In genomic region chr7:130637811-130638210, GRCm38 (mm10) we compare ENCODE assay signal across 15 mouse cellular contexts.
A peak's percentile ranks its signal among the peaks of the same experiment; 100 is the strongest.
DNase-seq lines count a peak whose midpoint lies in the region; ATAC-seq lines count a peak whose summit lies in the region.
"Had no signal": no experiment of that assay in that cellular context is flagged by ENCODE, and none has a peak within 500 bp of the region (broad histone marks: within the 10 kb centered on the region; RNA-seq: fewer than 3 reads in every experiment).

No protein-coding gene starts in this region.

- no peak for DNase-seq in hindbrain, embryonic 10.5 days (ENCODE audit: low spot score)
- DNase-seq in cerebellum, adult 18-20 months, result no peak
- DNase-seq: cerebellum, postnatal 14 days; liver, embryonic 13.5 days; thymus, postnatal 25 days had no signal

- ATAC-seq in hindbrain, embryonic 16.5 days, result no peak
- ATAC-seq in neural tube, embryonic 13.5 days (ENCODE audit: low read depth), result no peak
- no peak for ATAC-seq in neural tube, embryonic 15.5 days (ENCODE audit: low FRiP score)
- ATAC-seq in embryonic facial prominence, embryonic 15.5 days (ENCODE audit: insufficient number of reproducible peaks, low FRiP score, low TSS enrichment, low read depth), result no peak
- no peak for ATAC-seq in forebrain, embryonic 12.5 days (ENCODE audit: low FRiP score)
- ATAC-seq: forebrain, embryonic 13.5 days; intestine, embryonic 15.5 days; lung, postnatal 0 days had no signal

- H3K9me3 ChIP-seq in hindbrain, embryonic 10.5 days, result no peaks in the 10 kb centered on the region
- H3K9me3 ChIP-seq in hindbrain, embryonic 16.5 days (ENCODE audit: control insufficient read depth, low read length), result no peaks in the 10 kb centered on the region
- no peaks in the 10 kb centered on the region for H3K9me3 ChIP-seq in neural tube, embryonic 13.5 days
- H3K9me3 ChIP-seq in neural tube, embryonic 15.5 days (replicated peaks), result no peaks in the 10 kb centered on the region
- H3K9me3 ChIP-seq in embryonic facial prominence, embryonic 15.5 days (replicated peaks), result no peaks in the 10 kb centered on the region
- H3K9me3 ChIP-seq in forebrain, embryonic 12.5 days, result no peaks in the 10 kb centered on the region
- H3K9me3 ChIP-seq: forebrain, embryonic 13.5 days; hindbrain, embryonic 12.5 days; intestine, embryonic 15.5 days; liver, embryonic 13.5 days; megakaryocyte, embryonic 14.5 days had no signal

- peaks cover 27% of the 10 kb centered on the region for H3K4me1 ChIP-seq in hindbrain, embryonic 10.5 days (replicated peaks)
- no peaks in the 10 kb centered on the region; the same call in 1 of the 2 replicates for H3K4me1 ChIP-seq in hindbrain, embryonic 16.5 days (ENCODE audit: control insufficient read depth, insufficient read depth, low read depth, low read length)
- H3K4me1 ChIP-seq in neural tube, embryonic 13.5 days (replicated peaks), result peaks cover 3% of the 10 kb centered on the region; the same call in 1 of the 2 replicates
- peaks cover 5% of the 10 kb centered on the region for H3K4me1 ChIP-seq in neural tube, embryonic 15.5 days
- H3K4me1 ChIP-seq in embryonic facial prominence, embryonic 15.5 days, result peaks cover 34% of the 10 kb centered on the region
- H3K4me1 ChIP-seq in forebrain, embryonic 12.5 days, result peaks cover 7% of the 10 kb centered on the region; the same call in 1 of the 2 replicates
- H3K4me1 ChIP-seq: forebrain, embryonic 13.5 days had no signal

- no peak overlapping the region for H3K9ac ChIP-seq in hindbrain, embryonic 16.5 days (ENCODE audit: low read depth, low read length)
- no peak overlapping the region for H3K9ac ChIP-seq in neural tube, embryonic 13.5 days
- no peak overlapping the region for H3K9ac ChIP-seq in neural tube, embryonic 15.5 days (replicated peaks)
- H3K9ac ChIP-seq in embryonic facial prominence, embryonic 15.5 days, result no peak overlapping the region
- no peak overlapping the region for H3K9ac ChIP-seq in forebrain, embryonic 12.5 days
- H3K9ac ChIP-seq: forebrain, embryonic 13.5 days; hindbrain, embryonic 12.5 days; intestine, embryonic 15.5 days; liver, embryonic 13.5 days had no signal

- peak overlapping the region; percentile 59; the same call in 1 of the 2 replicates for H3K27ac ChIP-seq in hindbrain, embryonic 10.5 days
- no peak overlapping the region for H3K27ac ChIP-seq in hindbrain, embryonic 16.5 days (ENCODE audit: low read depth, low read length)
- peak overlapping the region; percentile 29; the same call in 1 of the 2 replicates for H3K27ac ChIP-seq in neural tube, embryonic 13.5 days (replicated peaks)
- H3K27ac ChIP-seq in neural tube, embryonic 15.5 days (replicated peaks), result no peak overlapping the region
- H3K27ac ChIP-seq in embryonic facial prominence, embryonic 15.5 days (replicated peaks), result peak overlapping the region; percentile 35; the same call in 1 of the 2 replicates
- no peak overlapping the region for H3K27ac ChIP-seq in forebrain, embryonic 12.5 days
- H3K27ac ChIP-seq: forebrain, embryonic 13.5 days; hindbrain, embryonic 12.5 days; intestine, embryonic 15.5 days; liver, embryonic 13.5 days had no signal

- H3K36me3 ChIP-seq in hindbrain, embryonic 10.5 days, result no peaks in the 10 kb centered on the region
- H3K36me3 ChIP-seq in hindbrain, embryonic 16.5 days (ENCODE audit: control insufficient read depth, insufficient read depth, low read length), result no peaks in the 10 kb centered on the region
- no peaks in the 10 kb centered on the region for H3K36me3 ChIP-seq in neural tube, embryonic 13.5 days
- no peaks in the 10 kb centered on the region for H3K36me3 ChIP-seq in neural tube, embryonic 15.5 days
- H3K36me3 ChIP-seq in embryonic facial prominence, embryonic 15.5 days, result no peaks in the 10 kb centered on the region
- no peaks in the 10 kb centered on the region for H3K36me3 ChIP-seq in forebrain, embryonic 12.5 days (replicated peaks)
- H3K36me3 ChIP-seq: hindbrain, embryonic 12.5 days; intestine, embryonic 15.5 days; liver, embryonic 13.5 days had no signal

- H3K4me2 ChIP-seq in hindbrain, embryonic 16.5 days (ENCODE audit: low read length), result no peak overlapping the region
- no peak overlapping the region for H3K4me2 ChIP-seq in neural tube, embryonic 13.5 days
- no peak overlapping the region for H3K4me2 ChIP-seq in neural tube, embryonic 15.5 days
- H3K4me2 ChIP-seq in embryonic facial prominence, embryonic 15.5 days (replicated peaks), result no peak overlapping the region
- H3K4me2 ChIP-seq in forebrain, embryonic 12.5 days, result no peak overlapping the region
- H3K4me2 ChIP-seq: forebrain, embryonic 13.5 days; hindbrain, embryonic 12.5 days; intestine, embryonic 15.5 days; liver, embryonic 13.5 days had no signal

- 43% methylated on average over 6 of the region's 6 CpGs for WGBS in hindbrain, embryonic 10.5 days
- WGBS in hindbrain, embryonic 16.5 days, result 42% methylated on average over 6 of the region's 6 CpGs
- 40% methylated on average over 6 of the region's 6 CpGs for WGBS in neural tube, embryonic 13.5 days
- 35% methylated on average over 6 of the region's 6 CpGs for WGBS in neural tube, embryonic 15.5 days
- 11% methylated on average over 6 of the region's 6 CpGs for WGBS in embryonic facial prominence, embryonic 15.5 days
- WGBS in forebrain, embryonic 12.5 days, result 39% methylated on average over 6 of the region's 6 CpGs

- no peak overlapping the region for H3K4me3 ChIP-seq in hindbrain, embryonic 10.5 days
- no peak overlapping the region for H3K4me3 ChIP-seq in hindbrain, embryonic 16.5 days (ENCODE audit: low read length)
- no peak overlapping the region for H3K4me3 ChIP-seq in neural tube, embryonic 13.5 days
- H3K4me3 ChIP-seq in neural tube, embryonic 15.5 days (replicated peaks), result no peak overlapping the region
- no peak overlapping the region for H3K4me3 ChIP-seq in embryonic facial prominence, embryonic 15.5 days (replicated peaks)
- H3K4me3 ChIP-seq in forebrain, embryonic 12.5 days (replicated peaks), result no peak overlapping the region
- H3K4me3 ChIP-seq: forebrain, embryonic 13.5 days; hindbrain, embryonic 12.5 days; intestine, embryonic 15.5 days; liver, embryonic 13.5 days; megakaryocyte, embryonic 14.5 days had no signal

- H3K27me3 ChIP-seq in hindbrain, embryonic 10.5 days (ENCODE audit: insufficient read depth, poor library complexity, severe bottlenecking), result no peaks in the 10 kb centered on the region; the same call in 1 of the 2 replicates
- H3K27me3 ChIP-seq in hindbrain, embryonic 16.5 days (replicated peaks; ENCODE audit: control insufficient read depth, insufficient read depth, low read length), result no peaks in the 10 kb centered on the region
- H3K27me3 ChIP-seq in neural tube, embryonic 13.5 days, result no peaks in the 10 kb centered on the region
- no peaks in the 10 kb centered on the region for H3K27me3 ChIP-seq in neural tube, embryonic 15.5 days (replicated peaks)
- no peaks in the 10 kb centered on the region for H3K27me3 ChIP-seq in embryonic facial prominence, embryonic 15.5 days
- peaks cover 4% of the 10 kb centered on the region for H3K27me3 ChIP-seq in forebrain, embryonic 12.5 days
- H3K27me3 ChIP-seq: forebrain, embryonic 13.5 days; hindbrain, embryonic 12.5 days; intestine, embryonic 15.5 days; liver, embryonic 13.5 days had no signal

Comparison
In these comparisons a context has a peak if more than half of its experiments do, and no peak if none do; other contexts are left out.
1. H3K27ac ChIP-seq: peak in hindbrain, embryonic 10.5 days (single experiment), neural tube, embryonic 13.5 days (single experiment) and embryonic facial prominence, embryonic 15.5 days (single experiment); none in hindbrain, embryonic 16.5 days (single experiment), neural tube, embryonic 15.5 days (single experiment) and forebrain, embryonic 12.5 days (single experiment).